Mouse (Mus musculus): ENCODE results near the gene Wbp11.
A peak's percentile ranks its signal among the peaks of the same experiment; 100 is the strongest.
"Not testable (repeated sequence)": the region's sequence is repeated elsewhere in the genome, so short reads cannot be mapped to it uniquely, and the experiment has no call there.

Wbp11 gene

GRCm38 (mm10) chr6:136803093-136803738, 24.8 kb downstream of the Wbp11 start:
- DNase-seq (ENCODE audit: low spot score in 2 of 2), result no peak

- DNase-seq (ENCODE audit: low spot score in 2 of 2), result no peak
Observed at GRCm38 (mm10) chr6:136801274-136801673, 26.8 kb downstream of the Wbp11 start.

- DNase-seq (ENCODE audit: low spot score in 2 of 2), result no peak
Observed at GRCm38 (mm10) chr6:136800710-136801109, 27.3 kb downstream of the Wbp11 start.

GRCm38 (mm10) chr6:136797874-136798693, 29.9 kb downstream of the Wbp11 start:
- DNase-seq (ENCODE audit: low spot score in 2 of 2), result not testable (repeated sequence)

- no peak for DNase-seq (ENCODE audit: low spot score in 2 of 2)
Observed at GRCm38 (mm10) chr6:136795850-136796249, 32.2 kb downstream of the Wbp11 start.

- no peak for DNase-seq (ENCODE audit: low spot score in 2 of 2)
Observed at GRCm38 (mm10) chr6:136795110-136795509, 32.9 kb downstream of the Wbp11 start.

- no peak for DNase-seq (ENCODE audit: low spot score in 2 of 2)
Observed at GRCm38 (mm10) chr6:136793831-136794525, 34.1 kb downstream of the Wbp11 start.

GRCm38 (mm10) chr6:136792884-136793758, 34.9 kb downstream of the Wbp11 start:
- DNase-seq (ENCODE audit: low spot score in 2 of 2), result no peak

GRCm38 (mm10) chr6:136789391-136789971, 38.6 kb downstream of the Wbp11 start:
- no peak for DNase-seq (ENCODE audit: low spot score in 2 of 2)

GRCm38 (mm10) chr6:136782761-136783160, 45.3 kb downstream of the Wbp11 start:
- DNase-seq (ENCODE audit: low spot score in 2 of 2), result peak; percentile 18 to 39

GRCm38 (mm10) chr6:136782146-136782545, 45.9 kb downstream of the Wbp11 start:
- no peak for DNase-seq (ENCODE audit: low spot score in 2 of 2)

- no peak for DNase-seq (ENCODE audit: low spot score in 2 of 2)
Observed at GRCm38 (mm10) chr6:136781377-136781986, 46.6 kb downstream of the Wbp11 start, which contains the start of gene Gucy2c. Gene Gucy2c (minus strand): TSS chr6:136781765.

- DNase-seq (ENCODE audit: low spot score in 2 of 2), result no peak
Observed at GRCm38 (mm10) chr6:136776392-136776791, 51.6 kb downstream of the Wbp11 start.

GRCm38 (mm10) chr6:136769859-136770258, 58.2 kb downstream of the Wbp11 start:
- DNase-seq (ENCODE audit: low spot score in 2 of 2), result no peak

- DNase-seq (ENCODE audit: low spot score in 2 of 2), result no peak
Observed at GRCm38 (mm10) chr6:136769143-136769542, 58.9 kb downstream of the Wbp11 start.

- DNase-seq (ENCODE audit: low spot score in 2 of 2), result no peak
Observed at GRCm38 (mm10) chr6:136763912-136764311, 64.1 kb downstream of the Wbp11 start.

Data from frontal cortex, postnatal 14 days (tissue).